Mouse (Mus musculus) myocyte (in vitro differentiated cells): ENCODE data around the gene Aebp2.

ENCODE experiments used
- CEBPB ChIP-seq: IDR thresholded peaks from 2 replicates; pipeline ENCODE4 v1.6.1; 2011; ENCODE audit warnings: mild to moderate bottlenecking, moderate library complexity; ENCODE audit not compliant: poor library complexity, insufficient read depth, severe bottlenecking
- E2F4 ChIP-seq: IDR thresholded peaks from one replicate; pipeline ENCODE4 v1.6.1; 2011; ENCODE audit warnings: mild to moderate bottlenecking, control low read depth, moderate library complexity; ENCODE audit not compliant: insufficient read depth
- MYOD1 ChIP-seq, 3 experiments: IDR thresholded peaks; one replicate each; pipeline ENCODE4 v1.6.1; 2011; ENCODE audit warnings: control low read depth in 2 of 3, low read depth in 2 of 3, mild to moderate bottlenecking in 2 of 3, moderate library complexity in 1 of 3; ENCODE audit not compliant: insufficient read length in 2 of 3, control insufficient read depth in 1 of 3
- MYOG ChIP-seq, 3 experiments: IDR thresholded peaks; one replicate each; pipeline ENCODE4 v1.6.1; 2011; ENCODE audit warnings: control low read depth in 2 of 3, low read depth in 2 of 3, mild to moderate bottlenecking in 2 of 3; ENCODE audit not compliant: insufficient read length in 2 of 3, control insufficient read depth in 1 of 3, insufficient read depth in 1 of 3
- POLR2A ChIP-seq: IDR thresholded peaks from one replicate; pipeline ENCODE4 v1.6.1; 2011; ENCODE audit warnings: low read depth, mild to moderate bottlenecking, control low read depth, moderate library complexity; ENCODE audit not compliant: insufficient read length
- POLR2AphosphoS2 ChIP-seq: IDR thresholded peaks from one replicate; pipeline ENCODE4 v1.6.1; 2011; ENCODE audit warnings: low read depth, control low read depth; ENCODE audit not compliant: insufficient read length
- SRF ChIP-seq: IDR thresholded peaks from one replicate; pipeline ENCODE4 v1.6.1; 2011; ENCODE audit warnings: low read depth; ENCODE audit not compliant: control insufficient read depth, insufficient read length
- TCF12 ChIP-seq: IDR thresholded peaks from one replicate; pipeline ENCODE4 v1.6.1; 2011; ENCODE audit warnings: mild to moderate bottlenecking, control low read depth; ENCODE audit not compliant: poor library complexity, insufficient read depth, severe bottlenecking
- TCF3 ChIP-seq: IDR thresholded peaks from one replicate; pipeline ENCODE4 v1.6.1; 2011; ENCODE audit warnings: low read depth, control low read depth; ENCODE audit not compliant: insufficient read length
- USF1 ChIP-seq: IDR thresholded peaks from one replicate; pipeline ENCODE4 v1.6.1; 2011; ENCODE audit warnings: low read depth, mild to moderate bottlenecking, control low read depth, moderate library complexity

DNA sequence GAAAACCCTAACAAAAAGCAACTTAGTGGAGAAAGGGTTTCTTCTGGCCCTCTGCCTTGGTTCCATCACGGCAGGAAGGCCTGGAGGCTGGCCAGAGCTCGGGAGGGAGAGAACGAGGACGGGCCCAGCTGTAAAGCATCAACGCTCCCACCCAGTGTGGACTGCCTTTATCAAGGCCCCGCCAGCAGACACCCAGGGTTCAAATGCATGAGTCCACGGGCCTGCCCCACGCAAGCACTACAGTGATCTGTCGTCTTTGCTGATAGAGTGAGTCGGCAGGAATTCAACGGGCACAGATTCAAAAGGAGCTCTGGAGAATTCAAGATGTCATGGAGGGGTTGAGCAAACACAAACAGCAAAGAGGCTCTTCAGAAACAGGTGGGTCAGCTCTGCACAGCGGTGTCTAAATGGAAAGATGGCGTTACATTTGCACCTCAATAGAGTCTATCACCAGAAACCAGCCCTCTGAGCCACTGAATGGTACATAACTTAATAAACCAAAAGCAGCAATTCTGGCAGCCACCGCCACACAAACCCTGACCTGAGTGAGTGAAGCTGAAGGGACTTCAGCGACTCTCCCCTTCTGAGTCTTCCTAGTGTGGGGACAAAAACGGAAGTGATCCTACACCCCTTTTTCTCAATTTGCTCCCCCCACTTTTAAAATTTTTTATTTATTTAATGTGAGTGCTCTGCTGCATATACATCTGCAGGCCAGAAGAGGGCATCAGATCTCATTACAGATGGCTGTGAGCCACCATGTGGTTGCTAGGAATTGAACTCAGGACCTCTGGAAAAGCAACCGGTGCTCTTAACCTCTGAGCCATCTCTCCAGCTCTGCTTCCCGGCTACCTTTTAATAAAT, 45.3 kb upstream of the Aebp2 start:
- TF ChIP-seq POLR2A (no peak), E2F4 (no peak), USF1 (no peak), POLR2AphosphoS2 (no peak), CEBPB (no peak), TCF3 (no peak), MYOG (IDR thresholded peaks at IDR 0.05; ENCODE audit: control insufficient read depth in 1 of 3, insufficient read depth in 1 of 3, insufficient read length in 2 of 3, low read depth in 2 of 3) (no peak), MYOD1 (IDR thresholded peaks at IDR 0.05; ENCODE audit: control insufficient read depth in 1 of 3, insufficient read length in 2 of 3, low read depth in 2 of 3) (no peak), TCF12 (no peak), SRF (no peak)
